Comparison of ENCODE assay signal across 20 mouse cellular contexts in genomic region chr19:33252226-33252625, GRCm38 (mm10).
A peak's percentile ranks its signal among the peaks of the same experiment; 100 is the strongest.
DNase-seq lines count a peak whose midpoint lies in the region; ATAC-seq and TF ChIP-seq lines count a peak whose summit lies in the region.
"Had no signal": no experiment of that assay in that cellular context is flagged by ENCODE, and none has a peak within 500 bp of the region (broad histone marks: within the 10 kb centered on the region; RNA-seq: fewer than 3 reads in every experiment).

No protein-coding gene starts in this region.

- H3K4me3 ChIP-seq in forebrain, embryonic 13.5 days, result no peak overlapping the region
- H3K4me3 ChIP-seq in forebrain, postnatal 0 days (ENCODE audit: low read depth, low read length), result no peak overlapping the region
- H3K4me3 ChIP-seq: heart, embryonic 12.5 days; limb, embryonic 12.5 days; liver, embryonic 13.5 days; lung, embryonic 15.5 days; stomach, embryonic 15.5 days had no signal

- no peak for TF ChIP-seq CTCF in forebrain, postnatal 0 days (IDR thresholded peaks at IDR 0.05; ENCODE audit: low read depth)
- no peak for TF ChIP-seq CTCF in brain, embryonic 14.5 days (IDR thresholded peaks at IDR 0.05; ENCODE audit: borderline replicate concordance, extremely low read depth, insufficient read depth, insufficient read length)

- no peaks in the 10 kb centered on the region for H3K27me3 ChIP-seq in forebrain, embryonic 13.5 days
- H3K27me3 ChIP-seq in forebrain, postnatal 0 days (ENCODE audit: insufficient read depth, low read length), result no peaks in the 10 kb centered on the region
- H3K27me3 ChIP-seq: heart, embryonic 12.5 days; limb, embryonic 12.5 days; liver, embryonic 13.5 days; lung, embryonic 15.5 days; stomach, embryonic 15.5 days had no signal

- intact Hi-C loops in left cerebral cortex, postnatal 25 days (cut with DNase I), result loop anchor here (1.0 kb wide), 1 partner anchor 12 kb away; no protein-coding TSS in a partner anchor

- no peaks in the 10 kb centered on the region for H3K9me3 ChIP-seq in forebrain, embryonic 13.5 days (replicated peaks)
- no peaks in the 10 kb centered on the region for H3K9me3 ChIP-seq in forebrain, postnatal 0 days (ENCODE audit: low read length)
- H3K9me3 ChIP-seq: heart, embryonic 12.5 days; limb, embryonic 12.5 days; liver, embryonic 13.5 days; lung, embryonic 15.5 days; stomach, embryonic 15.5 days had no signal

- no peaks in the 10 kb centered on the region for H3K36me3 ChIP-seq in forebrain, embryonic 13.5 days (ENCODE audit: poor library complexity, severe bottlenecking)
- H3K36me3 ChIP-seq in forebrain, postnatal 0 days (ENCODE audit: insufficient read depth), result no peaks in the 10 kb centered on the region
- H3K36me3 ChIP-seq: heart, embryonic 12.5 days; limb, embryonic 12.5 days; liver, embryonic 13.5 days; lung, embryonic 15.5 days; stomach, embryonic 15.5 days had no signal

- TF ChIP-seq POLR2A in brain, embryonic 14.5 days (IDR thresholded peaks at IDR 0.05; ENCODE audit: borderline replicate concordance, extremely low read depth, insufficient read depth, insufficient read length, poor library complexity, severe bottlenecking), result no peak

- H3K9ac ChIP-seq in forebrain, embryonic 13.5 days, result no peak overlapping the region
- H3K9ac ChIP-seq in forebrain, postnatal 0 days, result no peak overlapping the region
- H3K9ac ChIP-seq: heart, embryonic 12.5 days; limb, embryonic 12.5 days; liver, embryonic 13.5 days; lung, embryonic 15.5 days; stomach, embryonic 15.5 days had no signal

- 0 out of 2 replicates have a peak, but pooled peaks have one; percentile 41 for ATAC-seq in forebrain, embryonic 13.5 days
- ATAC-seq in forebrain, postnatal 0 days, result no peak
- ATAC-seq: CD4-positive, CD25-positive, alpha-beta regulatory T cell, adult 4 months; hindbrain, embryonic 16.5 days; intestine, postnatal 0 days had no signal

- no peaks in the 10 kb centered on the region for H3K4me1 ChIP-seq in forebrain, embryonic 13.5 days
- H3K4me1 ChIP-seq in forebrain, postnatal 0 days (ENCODE audit: insufficient read depth), result no peaks in the 10 kb centered on the region
- H3K4me1 ChIP-seq: heart, embryonic 12.5 days; limb, embryonic 12.5 days; liver, embryonic 13.5 days; lung, embryonic 15.5 days; stomach, embryonic 15.5 days had no signal

- no peak overlapping the region for H3K4me2 ChIP-seq in forebrain, embryonic 13.5 days
- H3K4me2 ChIP-seq in forebrain, postnatal 0 days (ENCODE audit: low read depth), result no peak overlapping the region
- H3K4me2 ChIP-seq: heart, embryonic 12.5 days; limb, embryonic 12.5 days; liver, embryonic 13.5 days; lung, embryonic 15.5 days; stomach, embryonic 15.5 days had no signal

- H3K27ac ChIP-seq in forebrain, embryonic 13.5 days, result no peak overlapping the region
- no peak overlapping the region for H3K27ac ChIP-seq in forebrain, postnatal 0 days (ENCODE audit: low read depth, low read length)
- H3K27ac ChIP-seq: kidney, postnatal 0 days; limb, embryonic 12.5 days; liver, embryonic 13.5 days; lung, embryonic 15.5 days; stomach, embryonic 15.5 days had no signal

- WGBS in forebrain, embryonic 13.5 days, result 90% methylated on average over 5 of the region's 5 CpGs
- 74% methylated on average over 5 of the region's 5 CpGs for WGBS in forebrain, postnatal 0 days

- DNase-seq in forebrain, postnatal 0 days, result no peak
- peak; percentile 36 to 41 for DNase-seq in layer of hippocampus, adult 8-10 months (ENCODE audit: low spot score in 2 of 2)
- DNase-seq in layer of hippocampus, postnatal 10 days (ENCODE audit: low spot score in 2 of 2), result no peak
- peak; percentile 22 for DNase-seq in brain, embryonic 14.5 days (ENCODE audit: low read depth)
- DNase-seq in left cerebral cortex, postnatal 25 days (ENCODE audit: low spot score in 2 of 2), result peak; percentile 45 to 85
- no peak for DNase-seq in gastrocnemius, adult 8-10 months (ENCODE audit: low spot score in 2 of 2)
- DNase-seq in kidney, postnatal 4 days, result no peak
- DNase-seq: cerebellum, postnatal 25 days; liver, embryonic 13.5 days; midbrain, embryonic 14.5 days; thymus, postnatal 25 days had no signal

Comparison
In these comparisons a context has a peak if more than half of its experiments do, and no peak if none do; other contexts are left out.
1. DNase-seq: peak in layer of hippocampus, adult 8-10 months (2 of 2), brain, embryonic 14.5 days (single experiment) and left cerebral cortex, postnatal 25 days (2 of 2); none in forebrain, postnatal 0 days (single experiment), layer of hippocampus, postnatal 10 days (0 of 2), gastrocnemius, adult 8-10 months (0 of 2) and kidney, postnatal 4 days (0 of 2).